Mouse (Mus musculus) midbrain, embryonic 11.5 days (tissue): ENCODE measurements around the gene Znhit1. TPM values are rescaled to one million over a fixed set of nuclear protein-coding genes. Genes with fewer than 3 reads are reported as not detected.

Source experiments
- ATAC-seq: fragments of 200-750 bp; cut with Nextera tagmentation; 2 replicates; pipeline ENCODE4 v1.8.0; 2017; ENCODE audit warnings: moderate TSS enrichment, moderate library complexity; ENCODE audit not compliant: low FRiP score
- DNase-seq: peaks from one replicate; pipeline ENCODE4 v3.0.0; 2015; ENCODE audit warnings: low spot score; ENCODE audit errors: missing footprints
- H3K27ac ChIP-seq: fragments of 300-500 bp; sonication (generic); 2 replicates; pipeline ENCODE4 v1.5.1; 2014; ENCODE audit warnings: low read depth, low read length
- H3K27me3 ChIP-seq: fragments of 300-500 bp; sonication (generic); 2 replicates; pipeline ENCODE4 v1.6.1; 2014; ENCODE audit warnings: mild to moderate bottlenecking, low read length, moderate library complexity, mixed read lengths; ENCODE audit not compliant: control insufficient read depth, insufficient read depth
- H3K36me3 ChIP-seq: fragments of 300-500 bp; sonication (generic); 2 replicates; pipeline ENCODE4 v1.6.1; 2014; ENCODE audit warnings: mild to moderate bottlenecking, low read length, moderate library complexity, mixed read lengths; ENCODE audit not compliant: control insufficient read depth, insufficient read depth
- H3K4me1 ChIP-seq: fragments of 300-500 bp; sonication (generic); 2 replicates; pipeline ENCODE4 v1.6.1; 2014; ENCODE audit warnings: low read length; ENCODE audit not compliant: control insufficient read depth, insufficient read depth
- H3K4me2 ChIP-seq: fragments of 300-500 bp; sonication (generic); 2 replicates; pipeline ENCODE4 v1.6.1; 2014; ENCODE audit warnings: mild to moderate bottlenecking, moderate library complexity
- H3K4me3 ChIP-seq: fragments of 300-500 bp; sonication (generic); 2 replicates; pipeline ENCODE4 v1.5.1; 2014; ENCODE audit warnings: low read depth, low read length
- H3K9ac ChIP-seq: fragments of 300-500 bp; sonication (generic); 2 replicates; pipeline ENCODE4 v1.6.1; 2014; ENCODE audit warnings: low read length
- H3K9me3 ChIP-seq: fragments of 300-500 bp; sonication (generic); 2 replicates; pipeline ENCODE4 v1.6.1; 2016; ENCODE audit warnings: low read length; ENCODE audit not compliant: control insufficient read depth
- WGBS: fragments of 180-500 bp; shearing (Covaris S2); extraction: QIAGEN DNeasy Blood & Tissue Kit; methylation state at CpG from one replicate; pipeline ENCODE4 v1.1.7; 2014; 5-methylcytosine and 5-hydroxymethylcytosine counted together
- polyA plus RNA-seq: library from polyadenylated mRNA; unstranded; fragments of >200 nt; fragmentation: Nextera tagmentation; extraction: Ambion mirVana; gene quantifications from 2 replicates; pipeline ENCODE4 v1.2.1, GENCODE M21; 2014

Znhit1 gene
- polyA plus RNA-seq, 1 experiment from 2014 or later, result 92.1 TPM

DNA sequence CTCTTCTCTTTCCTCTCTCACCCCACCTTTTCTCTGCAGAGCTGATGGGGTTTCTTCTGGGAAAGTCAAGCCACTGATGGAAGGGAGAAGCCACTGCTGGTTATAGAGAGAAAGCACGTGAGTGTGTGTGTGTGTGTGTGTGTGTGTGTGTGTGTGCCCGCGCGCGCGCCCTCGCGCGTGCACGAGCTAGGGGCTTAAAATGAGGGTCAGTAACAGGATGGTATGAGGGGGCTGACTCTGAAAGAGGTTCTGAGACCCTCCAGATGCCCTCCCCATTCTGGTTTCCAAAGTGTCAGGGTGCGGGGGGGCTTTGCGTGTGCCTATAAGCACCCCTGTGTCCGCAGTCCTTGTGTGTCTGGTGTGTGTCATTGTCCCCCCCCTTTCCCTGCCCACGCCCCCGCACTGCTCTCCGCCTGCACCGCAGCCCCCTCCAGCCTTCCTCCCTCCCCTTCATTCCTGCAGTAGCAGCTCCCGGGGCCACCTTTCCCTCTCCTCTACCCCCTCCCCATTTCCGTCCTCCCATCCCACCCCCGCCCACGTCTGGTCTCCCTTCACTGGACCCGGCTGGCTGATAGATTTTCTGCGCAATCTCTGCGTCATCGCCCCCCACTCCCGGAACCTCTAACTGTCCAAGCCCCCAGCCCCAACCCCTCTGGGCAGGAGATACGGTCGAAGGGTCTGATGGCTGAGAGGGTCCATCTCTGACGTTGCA is 40.9 kb upstream of the Znhit1 start:
- whole genome bisulfite sequencing, result 4% methylated on average over 29 of the region's 29 CpGs
- DNase-seq (no peak), ATAC-seq (no peak)
- H3K4me1 ChIP-seq, result peaks cover 28% of the 10 kb centered on the region
- no peak overlapping the region for H3K9ac ChIP-seq
- peaks cover 73% of the 10 kb centered on the region for H3K27me3 ChIP-seq
- H3K4me3 ChIP-seq, result no peak overlapping the region
- no peaks in the 10 kb centered on the region for H3K9me3 ChIP-seq
- H3K27ac ChIP-seq, result no peak overlapping the region
- no peaks in the 10 kb centered on the region for H3K36me3 ChIP-seq
- no peak overlapping the region for H3K4me2 ChIP-seq

DNA sequence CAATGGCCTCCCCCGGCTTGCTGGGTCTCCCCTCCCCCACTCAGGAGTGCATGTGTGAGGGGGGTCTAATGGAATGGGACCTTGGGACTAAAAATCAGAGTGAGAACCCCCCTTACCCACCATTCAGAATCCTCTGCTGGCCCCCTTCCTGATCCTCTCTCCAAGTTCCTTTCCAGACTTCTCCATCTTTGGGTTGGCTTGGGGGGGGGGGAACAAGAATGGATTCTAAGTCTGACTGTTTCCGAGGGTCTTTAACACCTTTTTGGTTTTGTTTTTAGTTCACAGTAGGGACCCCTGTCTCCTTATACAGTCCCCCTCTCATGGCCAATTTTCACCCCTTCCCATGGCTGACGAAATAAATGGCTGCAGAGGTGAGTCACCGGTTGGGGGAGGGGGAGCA is 38.3 kb upstream of the Znhit1 start, which contains the start of gene Vgf:
Gene Vgf, plus strand, starts transcription at position 301 of the 400 bp plus-strand sequence.
- ATAC-seq (no peak), DNase-seq (no peak)
- Histone ChIP-seq H3K9ac (no peak within 1 kb of the TSS), H3K36me3 (no peaks in the 10 kb centered on the region), H3K4me1 (peaks cover 14% of the 10 kb centered on the region), H3K4me2 (no peak within 1 kb of the TSS), H3K4me3 (no peak within 1 kb of the TSS), H3K9me3 (no peaks in the 10 kb centered on the region), H3K27me3 (peaks cover 58% of the 10 kb centered on the region), H3K27ac (no peak within 1 kb of the TSS)
- 32% methylated on average over 4 of the region's 4 CpGs for WGBS

DNA sequence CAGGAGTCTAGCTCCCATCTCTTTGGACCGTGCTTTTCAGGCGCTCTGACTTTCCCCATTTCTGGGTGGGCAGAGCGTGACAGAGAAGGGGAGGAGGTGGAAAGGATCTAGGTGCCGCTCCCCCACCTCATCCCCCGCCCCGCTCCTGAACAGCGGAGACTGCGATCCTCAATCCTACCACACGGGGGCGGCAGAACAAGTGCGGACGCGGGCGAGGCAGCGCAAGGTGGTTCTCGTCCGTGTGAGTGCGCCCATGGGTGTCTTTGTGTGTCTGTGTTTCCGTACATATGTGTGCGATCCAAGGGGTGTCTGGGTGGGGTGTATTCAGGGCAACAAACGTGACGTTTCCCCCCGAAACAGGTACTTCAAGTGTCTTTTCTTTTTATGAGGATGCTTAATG is 37.3 kb upstream of the Znhit1 start:
- DNase-seq, result peak; percentile 98
- Histone ChIP-seq H3K4me3 (no peak overlapping the region), H3K27me3 (peaks cover 49% of the 10 kb centered on the region), H3K27ac (no peak overlapping the region), H3K36me3 (no peaks in the 10 kb centered on the region), H3K9me3 (no peaks in the 10 kb centered on the region), H3K4me2 (no peak overlapping the region), H3K9ac (no peak overlapping the region), H3K4me1 (peaks cover 6% of the 10 kb centered on the region; the same call in 1 of the 2 replicates)
- ATAC-seq, result no peak
- 1% methylated on average over 23 of the region's 23 CpGs for WGBS

DNA sequence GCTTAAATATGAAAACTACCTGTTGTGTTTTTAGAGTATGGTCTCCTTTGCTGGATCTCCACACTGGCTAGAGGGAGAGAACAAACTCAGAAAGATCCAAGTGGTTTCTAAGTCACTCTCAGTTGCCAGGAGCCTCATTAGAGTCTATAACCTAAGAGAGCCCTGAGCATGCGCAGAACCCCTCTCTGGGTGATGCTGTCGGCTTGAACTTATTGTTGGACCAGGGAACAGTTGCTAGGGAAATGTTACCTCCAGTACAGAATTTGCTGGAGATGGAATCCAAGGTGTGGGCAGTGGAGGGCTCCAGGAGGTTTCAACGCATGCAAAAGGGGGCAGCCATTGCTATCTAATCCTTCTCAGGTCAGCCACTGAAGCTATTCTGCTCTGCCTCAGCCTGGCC is 36.5 kb upstream of the Znhit1 start:
- WGBS, result 48% methylated on average over 3 of the region's 3 CpGs
- H3K27ac ChIP-seq, result no peak overlapping the region
- H3K36me3 ChIP-seq, result no peaks in the 10 kb centered on the region
- H3K4me2 ChIP-seq, result no peak overlapping the region
- H3K27me3 ChIP-seq, result peaks cover 44% of the 10 kb centered on the region
- H3K9ac ChIP-seq, result no peak overlapping the region
- H3K9me3 ChIP-seq, result no peaks in the 10 kb centered on the region
- H3K4me1 ChIP-seq, result peaks cover 3% of the 10 kb centered on the region; the same call in 1 of the 2 replicates
- H3K4me3 ChIP-seq, result no peak overlapping the region
- ATAC-seq (no peak), DNase-seq (peak; percentile 84)

DNA sequence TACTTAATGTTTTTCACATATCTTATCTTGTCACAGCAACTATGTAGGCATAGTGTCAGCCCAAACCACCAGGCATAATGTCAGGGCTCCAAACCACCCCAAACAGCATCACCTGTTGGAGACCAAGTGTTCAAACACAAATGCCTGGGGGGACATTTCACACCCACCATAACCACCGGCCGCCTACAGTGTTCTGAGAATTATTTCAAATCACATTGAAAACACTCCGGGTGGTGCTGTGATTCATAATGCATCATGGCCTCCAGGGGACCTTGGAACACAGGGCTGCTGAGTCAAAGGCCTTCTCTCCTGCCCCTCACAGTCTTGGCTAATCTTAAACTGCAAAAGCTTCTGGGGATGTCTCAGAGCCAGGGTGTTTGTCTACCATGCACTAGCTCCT is 28.1 kb upstream of the Znhit1 start:
- no peaks in the 10 kb centered on the region for H3K4me1 ChIP-seq
- no peak overlapping the region for H3K9ac ChIP-seq
- H3K9me3 ChIP-seq, result no peaks in the 10 kb centered on the region
- no peak for DNase-seq
- no peak overlapping the region for H3K4me2 ChIP-seq
- ATAC-seq, result no peak
- no peak overlapping the region for H3K27ac ChIP-seq
- H3K4me3 ChIP-seq, result no peak overlapping the region
- WGBS, result 91% methylated on average over 3 of the region's 3 CpGs
- no peaks in the 10 kb centered on the region for H3K27me3 ChIP-seq
- H3K36me3 ChIP-seq, result no peaks in the 10 kb centered on the region

DNA sequence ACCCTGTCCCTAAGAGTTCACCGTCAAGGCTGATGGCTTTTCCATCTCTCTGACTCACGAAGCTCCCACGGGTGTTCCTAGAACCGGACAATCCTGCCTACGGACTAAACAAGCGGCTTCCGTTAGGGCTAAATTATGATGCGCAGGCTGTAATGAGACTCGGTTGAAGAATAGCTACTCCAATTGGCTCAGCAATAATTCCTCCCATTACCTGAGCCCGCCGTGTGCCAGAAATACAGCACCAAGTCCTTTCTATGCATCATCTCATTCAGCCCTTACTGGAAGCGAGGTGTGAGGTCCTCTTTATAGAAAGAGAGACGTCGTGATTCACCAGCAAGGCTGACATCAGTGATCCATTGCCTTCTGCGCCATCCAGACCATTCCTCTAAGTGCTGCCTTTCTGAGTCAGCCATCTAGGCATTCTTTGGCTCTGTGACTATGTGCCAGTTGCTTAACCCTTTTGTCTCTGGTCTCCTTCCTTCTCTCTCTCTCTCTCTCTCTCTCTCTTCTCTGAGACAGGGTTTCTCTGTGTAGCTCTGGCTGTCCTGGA is 24.7 kb upstream of the Znhit1 start:
- H3K27me3 ChIP-seq, result no peaks in the 10 kb centered on the region
- no peak overlapping the region for H3K4me3 ChIP-seq
- H3K9me3 ChIP-seq, result no peaks in the 10 kb centered on the region
- no peak overlapping the region for H3K4me2 ChIP-seq
- no peak overlapping the region for H3K9ac ChIP-seq
- DNase-seq (no peak), ATAC-seq (no peak)
- H3K4me1 ChIP-seq, result no peaks in the 10 kb centered on the region
- no peak overlapping the region for H3K27ac ChIP-seq
- WGBS, result 85% methylated on average over 15 of the region's 15 CpGs
- H3K36me3 ChIP-seq, result no peaks in the 10 kb centered on the region

DNA sequence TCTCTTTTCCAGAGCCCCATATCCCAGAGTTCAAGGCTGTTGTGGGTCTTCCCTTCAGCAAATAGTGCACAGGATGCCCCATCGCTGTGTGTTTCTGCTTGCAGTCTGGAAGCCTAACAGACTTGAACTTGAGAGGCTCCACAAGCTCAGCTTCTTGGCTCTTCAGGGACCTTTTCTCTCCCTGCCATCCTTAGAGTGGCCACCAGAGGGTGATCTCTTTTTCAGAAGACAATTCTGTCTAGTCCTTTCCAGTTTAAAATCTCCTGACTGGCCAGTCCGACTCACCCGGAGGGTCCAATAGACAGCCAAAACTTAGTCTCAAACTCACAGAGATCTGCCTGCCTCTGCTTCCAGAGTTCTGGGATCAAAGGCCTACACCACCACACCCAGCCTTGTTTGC is 22.2 kb upstream of the Znhit1 start:
- 23% methylated on average over 3 of the region's 3 CpGs for WGBS
- Histone ChIP-seq H3K9ac (no peak overlapping the region), H3K27ac (no peak overlapping the region), H3K27me3 (no peaks in the 10 kb centered on the region), H3K4me1 (no peaks in the 10 kb centered on the region), H3K36me3 (no peaks in the 10 kb centered on the region), H3K4me2 (no peak overlapping the region), H3K9me3 (no peaks in the 10 kb centered on the region), H3K4me3 (no peak overlapping the region)
- ATAC-seq, result no peak
- DNase-seq, result peak; percentile 90

DNA sequence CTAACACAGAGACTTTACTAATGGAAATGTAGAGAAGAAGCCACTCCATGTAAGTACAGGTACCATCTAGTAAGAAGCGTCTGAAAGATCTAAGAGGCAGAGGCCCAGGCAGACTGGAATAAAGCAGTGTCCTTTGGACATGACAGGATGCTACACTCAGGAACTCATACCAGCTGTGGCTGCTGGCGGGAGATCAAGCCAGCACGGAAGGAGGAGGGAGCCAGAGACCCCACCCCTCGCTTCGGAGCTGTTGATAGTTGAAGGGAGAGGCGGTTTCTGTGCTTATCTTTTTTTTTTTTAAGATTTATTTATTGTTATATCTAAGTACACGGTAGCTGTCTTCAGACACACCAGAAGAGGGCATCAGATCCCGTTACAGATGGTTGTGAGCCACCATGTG is 19.5 kb upstream of the Znhit1 start:
- Histone ChIP-seq H3K4me1 (no peaks in the 10 kb centered on the region), H3K4me3 (no peak overlapping the region), H3K9ac (no peak overlapping the region), H3K27me3 (no peaks in the 10 kb centered on the region), H3K9me3 (no peaks in the 10 kb centered on the region), H3K36me3 (no peaks in the 10 kb centered on the region), H3K27ac (no peak overlapping the region), H3K4me2 (no peak overlapping the region)
- DNase-seq (no peak), ATAC-seq (no peak)
- 64% methylated on average over 8 of the region's 8 CpGs for WGBS

DNA sequence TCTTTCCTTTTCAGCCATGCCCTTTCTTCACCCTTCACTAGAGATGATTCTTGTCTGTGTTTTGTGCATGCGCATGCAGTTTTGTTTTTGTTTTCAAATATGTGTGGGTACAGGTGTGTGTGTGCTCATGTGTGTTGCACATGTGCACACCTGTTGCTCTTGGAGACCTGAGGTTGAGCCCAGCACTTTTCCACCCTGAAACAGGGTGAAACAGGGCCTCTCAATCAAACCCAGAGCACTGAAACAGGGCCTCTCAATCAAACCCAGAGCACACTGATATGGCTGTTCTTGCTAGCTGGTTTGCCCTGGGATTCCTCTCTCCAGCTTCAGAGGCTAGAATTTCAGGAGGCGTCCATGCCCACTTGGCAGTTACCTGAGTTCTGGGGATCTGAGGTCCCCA is 12.8 kb upstream of the Znhit1 start:
- Histone ChIP-seq H3K9me3 (no peaks in the 10 kb centered on the region), H3K4me2 (no peak overlapping the region), H3K36me3 (peaks cover 2% of the 10 kb centered on the region; the same call in 1 of the 2 replicates), H3K27me3 (no peaks in the 10 kb centered on the region), H3K9ac (no peak overlapping the region), H3K27ac (no peak overlapping the region), H3K4me1 (no peaks in the 10 kb centered on the region), H3K4me3 (no peak overlapping the region)
- 79% methylated on average over 2 of the region's 2 CpGs for WGBS
- no peak for ATAC-seq
- peak; percentile 89 for DNase-seq
